Mouse (Mus musculus) forebrain, embryonic 13.5 days (tissue): ENCODE data around the gene Coch. TPM values are rescaled to one million over a fixed set of nuclear protein-coding genes. Genes with fewer than 3 reads are reported as not detected.
"Not testable (repeated sequence)": the region's sequence is repeated elsewhere in the genome, so short reads cannot be mapped to it uniquely, and the experiment has no call there.

Experiments used
- ATAC-seq: fragments of 200-750 bp; cut with Nextera tagmentation; 2 replicates; pipeline ENCODE4 v1.8.0; 2017
- H3K27ac ChIP-seq: fragments of 300-500 bp; sonication (generic); 2 replicates; pipeline ENCODE4 v1.5.1; 2015; ENCODE audit warnings: inconsistent platforms, mild to moderate bottlenecking, moderate library complexity
- H3K27me3 ChIP-seq: fragments of 300-500 bp; sonication (generic); 2 replicates; pipeline ENCODE4 v1.6.1; 2015; ENCODE audit warnings: mild to moderate bottlenecking, inconsistent platforms
- H3K36me3 ChIP-seq: fragments of 300-500 bp; sonication (generic); 2 replicates; pipeline ENCODE4 v1.6.1; 2015; ENCODE audit warnings: mild to moderate bottlenecking, inconsistent platforms; ENCODE audit not compliant: poor library complexity, severe bottlenecking
- H3K4me1 ChIP-seq: fragments of 300-500 bp; sonication (generic); 2 replicates; pipeline ENCODE4 v1.6.1; 2015; ENCODE audit warnings: inconsistent platforms
- H3K4me2 ChIP-seq: fragments of 300-500 bp; sonication (generic); 2 replicates; pipeline ENCODE4 v1.6.1; 2015; ENCODE audit warnings: inconsistent platforms, mild to moderate bottlenecking, moderate library complexity
- H3K4me3 ChIP-seq: fragments of 300-500 bp; sonication (generic); 2 replicates; pipeline ENCODE4 v1.5.1; 2015; ENCODE audit warnings: mild to moderate bottlenecking, inconsistent platforms
- H3K9ac ChIP-seq: fragments of 300-500 bp; sonication (generic); 2 replicates; pipeline ENCODE4 v1.6.1; 2015; ENCODE audit warnings: mild to moderate bottlenecking, inconsistent platforms
- H3K9me3 ChIP-seq: fragments of 300-500 bp; sonication (generic); replicated peaks from 2 replicates; pipeline ENCODE4 v1.6.1; 2016; ENCODE audit warnings: inconsistent platforms
- WGBS: fragments of 180-500 bp; shearing (Covaris S2); methylation state at CpG from one replicate; pipeline ENCODE4 v1.1.7; 2015; 5-methylcytosine and 5-hydroxymethylcytosine counted together
- polyA plus RNA-seq: library from polyadenylated mRNA; unstranded; fragments of >200 nt; fragmentation: Nextera tagmentation; extraction: Ambion mirVana; gene quantifications from 2 replicates; pipeline ENCODE4 v1.2.1, GENCODE M21; 2015

Coch gene
- 5.1 and 6.9 TPM in 2 replicates for polyA plus RNA-seq

- H3K4me3 ChIP-seq, result peak within 1 kb of the TSS; percentile 78
- peak within 1 kb of the TSS; percentile 99 for H3K4me2 ChIP-seq
- no peak within 1 kb of the TSS for H3K27ac ChIP-seq
- peaks cover 18% of the 10 kb centered on the region for H3K4me1 ChIP-seq
- H3K36me3 ChIP-seq, result no peaks in the 10 kb centered on the region
- ATAC-seq, result peak; percentile 89
- H3K27me3 ChIP-seq, result peaks cover 38% of the 10 kb centered on the region
- H3K9me3 ChIP-seq, result no peaks in the 10 kb centered on the region
- H3K9ac ChIP-seq, result peak within 1 kb of the TSS; percentile 70
- under 1% methylated on average over 68 of the region's 79 CpGs for WGBS
Measured at GRCm38 (mm10) chr12:51593229-51594029, at the start of gene Coch. TSS of gene Coch (plus strand) at chr12:51593341.

GRCm38 (mm10) chr12:51543402-51543960 is 49.7 kb upstream of the Coch start:
- H3K9me3 ChIP-seq, result no peaks in the 10 kb centered on the region
- 86% methylated on average over 9 of the region's 9 CpGs for WGBS
- no peak overlapping the region for H3K9ac ChIP-seq
- H3K36me3 ChIP-seq, result no peaks in the 10 kb centered on the region
- no peak for ATAC-seq
- H3K4me2 ChIP-seq, result no peak overlapping the region
- H3K27me3 ChIP-seq, result no peaks in the 10 kb centered on the region
- H3K27ac ChIP-seq, result no peak overlapping the region
- no peaks in the 10 kb centered on the region for H3K4me1 ChIP-seq
- no peak overlapping the region for H3K4me3 ChIP-seq

- Histone ChIP-seq H3K9me3 (no peaks in the 10 kb centered on the region), H3K4me1 (no peaks in the 10 kb centered on the region), H3K36me3 (no peaks in the 10 kb centered on the region), H3K4me3 (no peak overlapping the region), H3K4me2 (no peak overlapping the region), H3K27ac (no peak overlapping the region), H3K27me3 (no peaks in the 10 kb centered on the region), H3K9ac (no peak overlapping the region)
- 73% methylated on average over 1 of the region's 1 CpGs for WGBS
- ATAC-seq, result no peak
Measured at GRCm38 (mm10) chr12:51555041-51555440, 38.1 kb upstream of the Coch start.

GRCm38 (mm10) chr12:51561416-51561815 is 31.7 kb upstream of the Coch start:
- no peak overlapping the region for H3K27ac ChIP-seq
- ATAC-seq, result no peak
- H3K4me1 ChIP-seq, result no peaks in the 10 kb centered on the region
- 0 out of 2 replicates have a peak, but pooled peaks cover 4% of the 10 kb centered on the region for H3K9me3 ChIP-seq
- no peak overlapping the region for H3K4me2 ChIP-seq
- H3K9ac ChIP-seq, result no peak overlapping the region
- no peak overlapping the region for H3K4me3 ChIP-seq
- no peaks in the 10 kb centered on the region for H3K27me3 ChIP-seq
- WGBS, result 77% methylated on average over 9 of the region's 9 CpGs
- no peaks in the 10 kb centered on the region for H3K36me3 ChIP-seq

GRCm38 (mm10) chr12:51567225-51567624 is 25.9 kb upstream of the Coch start:
- Histone ChIP-seq H3K27ac (no peak overlapping the region), H3K9me3 (0 out of 2 replicates have a peak, but pooled peaks cover 4% of the 10 kb centered on the region), H3K36me3 (no peaks in the 10 kb centered on the region), H3K4me1 (no peaks in the 10 kb centered on the region), H3K4me3 (no peak overlapping the region), H3K27me3 (no peaks in the 10 kb centered on the region), H3K9ac (no peak overlapping the region), H3K4me2 (no peak overlapping the region)
- 86% methylated on average over 7 of the region's 7 CpGs for WGBS
- ATAC-seq, result no peak

- no peak overlapping the region for H3K27ac ChIP-seq
- no peak for ATAC-seq
- H3K9ac ChIP-seq, result no peak overlapping the region
- no peak overlapping the region for H3K4me3 ChIP-seq
- WGBS, result 92% methylated on average over 8 of the region's 8 CpGs
- no peaks in the 10 kb centered on the region for H3K36me3 ChIP-seq
- no peak overlapping the region for H3K4me2 ChIP-seq
- 0 out of 2 replicates have a peak, but pooled peaks cover 4% of the 10 kb centered on the region for H3K9me3 ChIP-seq
- H3K4me1 ChIP-seq, result no peaks in the 10 kb centered on the region
- no peaks in the 10 kb centered on the region for H3K27me3 ChIP-seq
Measured at GRCm38 (mm10) chr12:51569472-51569871, 23.7 kb upstream of the Coch start.

GRCm38 (mm10) chr12:51569944-51570343 is 23.2 kb upstream of the Coch start:
- Histone ChIP-seq H3K9ac (no peak overlapping the region), H3K4me3 (no peak overlapping the region), H3K36me3 (no peaks in the 10 kb centered on the region), H3K27me3 (no peaks in the 10 kb centered on the region), H3K9me3 (0 out of 2 replicates have a peak, but pooled peaks cover 4% of the 10 kb centered on the region), H3K4me2 (no peak overlapping the region), H3K4me1 (no peaks in the 10 kb centered on the region), H3K27ac (no peak overlapping the region)
- no peak for ATAC-seq
- 71% methylated on average over 7 of the region's 7 CpGs for WGBS

GRCm38 (mm10) chr12:51572651-51573050 is 20.5 kb upstream of the Coch start:
- WGBS, result 86% methylated on average over 4 of the region's 4 CpGs
- Histone ChIP-seq H3K36me3 (no peaks in the 10 kb centered on the region), H3K9me3 (no peaks in the 10 kb centered on the region), H3K27me3 (no peaks in the 10 kb centered on the region), H3K9ac (no peak overlapping the region), H3K4me1 (no peaks in the 10 kb centered on the region), H3K4me2 (no peak overlapping the region), H3K4me3 (no peak overlapping the region), H3K27ac (no peak overlapping the region)
- ATAC-seq, result no peak

GRCm38 (mm10) chr12:51577816-51578215 is 15.3 kb upstream of the Coch start:
- H3K36me3 ChIP-seq, H3K27ac ChIP-seq, H3K27me3 ChIP-seq, H3K4me1 ChIP-seq, H3K9me3 ChIP-seq, H3K4me2 ChIP-seq, H3K4me3 ChIP-seq, ATAC-seq, H3K9ac ChIP-seq: not testable (repeated sequence)
- 92% methylated on average over 2 of the region's 2 CpGs for WGBS

GRCm38 (mm10) chr12:51589263-51589662 is 3.9 kb upstream of the Coch start:
- H3K4me3 ChIP-seq, result no peak overlapping the region

GRCm38 (mm10) chr12:51591921-51592320 is 1.2 kb upstream of the Coch start:
- peaks cover 18% of the 10 kb centered on the region for H3K4me1 ChIP-seq
- H3K9me3 ChIP-seq, result no peaks in the 10 kb centered on the region
- no peaks in the 10 kb centered on the region for H3K36me3 ChIP-seq
- H3K27ac ChIP-seq, result no peak overlapping the region
- H3K27me3 ChIP-seq, result peaks cover 38% of the 10 kb centered on the region
- no peak overlapping the region for H3K4me2 ChIP-seq
- WGBS, result 73% methylated on average over 8 of the region's 8 CpGs
- no peak overlapping the region for H3K4me3 ChIP-seq
- no peak overlapping the region for H3K9ac ChIP-seq
- ATAC-seq, result no peak

More at GRCm38 (mm10) chr12:51589263-51589662, 3.9 kb upstream of the Coch start:
- ATAC-seq, result no peak
- Histone ChIP-seq H3K36me3 (no peaks in the 10 kb centered on the region), H3K4me2 (no peak overlapping the region), H3K27ac (no peak overlapping the region), H3K9ac (no peak overlapping the region), H3K4me1 (peaks cover 15% of the 10 kb centered on the region), H3K9me3 (peaks cover 4% of the 10 kb centered on the region), H3K27me3 (peaks cover 21% of the 10 kb centered on the region)
- WGBS, result 88% methylated on average over 5 of the region's 5 CpGs

GRCm38 (mm10) chr12:51592888-51593228 is 283 bp upstream of the Coch start:
- Histone ChIP-seq H3K27ac (no peak overlapping the region), H3K4me3 (peak overlapping the region; percentile 78)
- WGBS, result under 1% methylated on average over 13 of the region's 21 CpGs

More at GRCm38 (mm10) chr12:51592888-51593228, 283 bp upstream of the Coch start:
- H3K9ac ChIP-seq, result peak overlapping the region; percentile 70
- ATAC-seq, result peak; percentile 75
- H3K4me2 ChIP-seq, result peak overlapping the region; percentile 99
- H3K36me3 ChIP-seq, result no peaks in the 10 kb centered on the region
- no peaks in the 10 kb centered on the region for H3K9me3 ChIP-seq
- peaks cover 18% of the 10 kb centered on the region for H3K4me1 ChIP-seq
- H3K27me3 ChIP-seq, result peaks cover 38% of the 10 kb centered on the region
